Mouse (Mus musculus) gonadal fat pad, adult 2 months (tissue): ENCODE measurements around the gene Eps15. TPM values are rescaled to one million over a fixed set of nuclear protein-coding genes. Genes with fewer than 3 reads are reported as not detected.

ENCODE experiments used
- DNase-seq: peaks from one replicate; pipeline ENCODE4 v3.0.0-alpha.2; 2012; ENCODE audit warnings: low read depth
- polyA plus RNA-seq: library from polyadenylated mRNA; depleted of rRNA; stranded (reverse); fragments of >200 nt; gene quantifications from 2 replicates; pipeline ENCODE4 v1.2.3, GENCODE M21; 2012

The Eps15 gene
- polyA plus RNA-seq, 1 experiment: 13.4 TPM

DNA sequence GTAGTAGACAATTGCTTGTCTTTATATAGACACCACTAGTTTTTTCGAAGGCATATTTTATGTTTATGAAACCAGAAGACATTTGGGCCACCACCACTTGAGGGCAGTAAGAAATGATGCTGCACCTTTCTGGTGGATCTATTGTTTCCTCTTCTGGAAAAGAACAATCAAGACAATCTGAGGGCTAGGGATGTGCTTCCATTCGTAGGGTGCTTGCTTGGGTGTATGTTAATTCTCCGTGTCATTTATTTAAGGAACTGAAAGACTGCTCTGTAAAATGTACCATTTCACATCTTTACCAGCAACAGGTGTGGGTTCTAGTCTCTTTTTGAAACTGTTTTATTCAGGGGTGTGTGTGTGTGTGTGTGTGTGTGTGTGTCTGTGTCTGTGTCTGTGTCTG is 11.2 kb upstream of the Eps15 start:
- no peak for DNase-seq

DNA sequence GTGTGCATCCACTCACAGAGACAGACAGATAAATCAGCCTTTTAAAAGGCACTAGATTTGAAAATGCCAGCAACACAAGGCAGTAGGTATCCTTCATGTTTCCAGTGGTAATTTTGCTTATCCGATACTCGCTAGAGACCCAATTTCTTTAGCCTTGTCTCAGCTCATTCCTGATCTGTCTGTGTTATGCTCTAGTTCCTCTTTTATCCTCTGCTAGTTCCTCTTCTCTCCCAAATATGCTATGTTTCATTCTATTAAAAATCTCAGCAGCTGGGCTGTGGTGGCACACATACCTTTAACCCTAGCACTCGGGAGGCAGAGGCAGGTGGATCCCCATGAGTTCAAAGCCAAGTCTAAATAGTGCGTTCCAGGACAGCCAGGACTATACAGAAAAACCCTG is 8.3 kb upstream of the Eps15 start:
- DNase-seq: no peak

DNA sequence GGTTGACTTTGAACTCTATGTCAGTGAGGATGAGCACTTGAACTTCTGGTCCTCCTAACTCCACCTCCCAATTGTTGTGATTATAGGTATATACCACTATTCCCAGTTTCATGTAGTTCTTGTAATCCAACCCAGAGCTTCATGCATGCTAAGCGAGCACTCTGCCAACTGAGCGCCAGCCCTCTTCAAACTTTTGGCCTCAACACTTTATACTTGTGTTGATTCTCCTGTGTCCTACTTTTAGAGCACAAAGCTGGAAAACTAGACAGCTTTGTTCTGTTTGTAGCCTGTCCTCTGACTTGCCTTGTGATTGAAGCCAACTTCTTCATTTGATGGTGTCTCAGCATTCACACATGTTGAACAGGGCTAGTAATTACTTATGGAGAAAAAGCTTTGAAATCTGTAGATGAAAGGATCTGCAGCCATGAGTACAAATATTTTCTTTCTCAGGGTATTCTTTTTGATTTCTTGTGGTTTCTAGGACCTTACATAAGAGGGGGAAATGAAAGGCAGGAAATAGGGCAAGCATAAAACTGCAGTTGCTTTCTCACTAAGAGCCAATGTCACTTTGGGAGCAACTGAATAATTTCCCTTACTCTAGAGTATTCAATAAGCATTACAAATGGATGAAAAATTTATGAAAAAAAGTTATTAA is 6.4 kb upstream of the Eps15 start:
- no peak for DNase-seq

DNA sequence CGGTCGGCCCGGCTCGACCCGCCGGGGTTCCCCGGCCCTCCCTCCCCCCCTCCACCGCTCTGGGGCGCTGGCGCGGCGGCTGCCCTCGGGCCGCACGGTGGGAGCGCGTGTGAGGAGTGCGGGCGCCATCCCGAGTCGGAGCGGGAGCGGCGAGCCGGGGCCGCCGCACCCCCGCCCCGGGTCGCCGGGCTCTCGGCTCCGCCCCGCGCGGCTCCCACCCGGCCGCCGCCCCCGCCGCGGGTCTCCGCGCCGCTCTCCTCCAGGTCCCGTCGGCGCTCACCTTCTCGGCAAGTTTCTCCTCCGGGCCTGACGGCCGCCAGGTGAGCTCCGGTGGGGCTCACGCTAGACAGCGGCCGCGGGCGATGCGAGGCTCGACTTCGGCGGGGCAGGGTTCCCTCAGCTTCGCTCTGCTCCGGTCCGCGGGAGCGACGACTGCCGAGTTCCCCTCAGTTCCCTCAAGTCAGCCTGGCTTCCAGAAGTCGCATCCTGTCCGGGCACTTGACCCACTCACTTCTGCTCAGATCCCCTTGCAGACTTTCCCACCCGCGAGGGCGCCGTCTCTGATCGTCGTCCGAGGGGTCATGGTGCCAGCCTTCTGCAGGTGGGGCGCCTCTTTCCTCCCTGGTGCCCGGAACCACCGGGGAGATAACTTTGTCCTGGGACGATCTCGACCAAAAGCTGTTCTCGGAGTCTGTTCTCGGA is 542 bp downstream of the Eps15 start:
- no peak for DNase-seq

DNA sequence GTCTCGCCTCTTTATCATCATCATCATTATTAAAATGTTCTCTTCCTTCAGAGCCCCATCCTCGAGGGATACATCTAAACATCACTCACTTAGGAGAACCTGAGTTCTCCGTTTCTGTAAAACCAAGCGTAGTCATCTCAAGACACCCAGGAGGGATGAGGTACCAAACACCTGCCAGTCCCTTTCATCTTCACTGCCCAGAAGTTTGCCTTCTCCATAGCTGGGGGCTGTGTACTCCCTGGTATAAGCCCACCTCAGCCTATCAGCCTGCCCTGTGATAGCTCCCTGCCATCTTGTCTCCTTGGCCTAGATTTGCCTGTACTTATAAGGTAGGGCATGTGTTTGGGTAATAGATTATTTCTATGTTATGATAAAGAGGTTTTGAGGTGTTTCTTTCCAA is 1.1 kb downstream of the Eps15 start:
- DNase-seq: no peak

DNA sequence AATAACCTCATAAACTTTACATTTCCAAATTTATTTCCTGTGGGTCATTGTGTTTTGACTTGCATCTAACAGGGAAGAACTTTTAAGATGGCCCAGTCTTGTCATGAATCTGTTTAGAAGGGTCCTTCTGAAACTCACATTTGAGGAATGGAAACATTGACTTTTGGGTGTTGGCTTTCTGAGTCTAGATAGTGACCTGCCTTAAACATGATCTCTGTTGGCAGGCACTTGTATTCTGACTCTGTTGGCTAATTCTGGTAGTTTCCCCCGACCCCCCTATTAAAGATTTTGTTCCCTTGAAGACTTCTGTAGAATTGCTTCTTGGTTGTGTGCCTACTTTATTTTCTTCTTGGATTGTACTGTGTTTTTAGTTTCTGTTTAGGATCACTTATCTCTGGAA is 1.9 kb downstream of the Eps15 start:
- no peak for DNase-seq

DNA sequence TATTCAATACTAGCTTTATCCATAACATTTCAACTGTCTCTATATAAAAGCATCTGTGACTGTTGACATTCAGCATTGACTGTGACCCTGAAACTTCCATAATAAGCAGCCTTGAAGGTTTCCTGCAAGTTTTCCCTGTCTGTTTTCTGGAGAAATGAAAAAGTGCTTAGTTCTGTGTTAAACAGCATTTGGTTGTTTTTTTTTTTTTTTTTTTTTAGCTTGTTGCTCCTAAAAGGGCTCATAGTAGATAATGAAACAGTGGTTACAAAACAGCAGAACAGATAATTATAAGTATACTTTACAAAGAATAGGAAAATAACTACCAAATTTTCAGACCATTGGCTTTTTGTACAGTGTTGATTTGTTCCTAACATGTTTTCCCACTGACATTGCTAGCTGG is 14.6 kb downstream of the Eps15 start:
- no peak for DNase-seq

DNA sequence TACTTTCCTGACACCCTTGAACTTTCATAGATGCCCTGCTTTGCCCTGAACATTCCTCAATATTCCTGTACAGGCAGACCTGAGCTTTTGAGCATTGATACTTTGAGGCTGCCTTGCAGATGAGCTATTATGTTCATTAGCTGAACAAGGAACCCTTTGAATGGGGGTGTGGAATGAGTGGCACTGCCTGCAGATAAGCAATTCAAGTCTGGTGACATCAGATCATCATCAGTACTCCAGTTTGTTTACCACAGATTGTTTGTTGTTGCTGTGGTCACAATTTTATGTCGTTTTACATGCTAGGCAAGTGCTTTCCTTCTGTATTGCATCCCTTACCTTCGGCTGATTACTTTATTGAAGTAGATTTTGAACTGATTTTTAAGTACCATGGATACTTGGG is 16.4 kb downstream of the Eps15 start:
- no peak for DNase-seq

DNA sequence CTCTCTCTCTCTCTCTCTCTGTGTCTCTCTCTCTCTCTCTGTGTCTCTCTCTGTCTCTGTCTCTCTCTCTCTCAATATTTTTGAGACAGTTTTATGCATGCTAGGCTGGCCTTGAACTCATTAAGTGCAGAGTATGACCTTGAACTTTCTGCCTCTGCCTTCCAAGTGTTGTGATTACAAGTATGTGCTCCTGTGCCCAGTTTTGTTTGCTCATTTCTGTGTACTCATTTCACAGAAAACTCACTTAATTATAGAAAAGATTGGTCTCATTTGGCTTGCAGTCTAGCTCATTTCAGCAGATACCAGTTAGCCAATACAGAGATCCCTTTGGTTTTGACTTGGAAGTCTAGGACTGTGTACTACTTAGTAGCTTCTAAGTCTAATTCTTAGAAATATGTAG is 19.1 kb downstream of the Eps15 start:
- DNase-seq: no peak

DNA sequence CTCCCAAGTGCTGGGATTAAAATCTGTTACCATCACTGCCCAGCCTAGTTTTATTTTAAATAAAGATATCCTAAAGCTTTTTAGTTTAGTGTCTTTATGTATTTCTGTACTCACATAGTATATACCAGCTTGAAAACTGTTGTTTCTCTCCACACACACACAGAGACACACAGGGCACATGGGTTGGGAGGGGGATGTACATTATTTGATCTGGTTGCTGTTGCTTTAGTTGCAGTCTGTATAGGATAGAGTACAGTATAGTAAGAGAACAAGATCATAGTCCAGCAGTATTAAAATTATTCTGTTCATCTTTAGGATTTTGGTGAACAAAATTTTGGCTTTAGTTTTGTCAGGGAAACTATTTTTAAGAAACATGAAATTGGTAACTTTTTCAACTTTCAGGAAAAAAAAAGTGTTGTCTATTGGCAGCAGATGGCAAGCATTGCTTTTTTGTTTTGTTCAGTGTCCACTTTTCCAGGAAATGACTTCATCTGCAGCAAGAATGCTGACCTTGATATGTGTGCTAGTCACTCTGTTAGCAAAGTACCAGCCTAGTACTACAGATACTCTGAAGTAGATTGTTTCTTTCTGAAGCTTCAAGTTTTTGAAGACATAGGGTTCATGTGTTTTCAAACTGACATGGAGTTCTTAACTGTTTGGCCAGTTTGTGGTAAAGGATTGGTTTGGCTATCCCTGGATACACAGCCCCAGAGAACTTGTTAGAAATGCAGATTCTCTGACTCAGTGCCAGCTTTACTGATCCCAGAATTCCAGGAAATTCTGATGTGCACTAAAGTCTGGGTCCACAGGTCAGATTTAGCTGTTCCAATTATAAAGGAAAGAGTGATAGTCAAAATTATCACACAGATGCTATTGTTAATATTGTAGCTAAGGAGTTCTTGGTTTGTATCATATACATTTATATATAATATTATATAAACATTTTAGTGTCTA is 37.1 kb downstream of the Eps15 start:
- DNase-seq: no peak

DNA sequence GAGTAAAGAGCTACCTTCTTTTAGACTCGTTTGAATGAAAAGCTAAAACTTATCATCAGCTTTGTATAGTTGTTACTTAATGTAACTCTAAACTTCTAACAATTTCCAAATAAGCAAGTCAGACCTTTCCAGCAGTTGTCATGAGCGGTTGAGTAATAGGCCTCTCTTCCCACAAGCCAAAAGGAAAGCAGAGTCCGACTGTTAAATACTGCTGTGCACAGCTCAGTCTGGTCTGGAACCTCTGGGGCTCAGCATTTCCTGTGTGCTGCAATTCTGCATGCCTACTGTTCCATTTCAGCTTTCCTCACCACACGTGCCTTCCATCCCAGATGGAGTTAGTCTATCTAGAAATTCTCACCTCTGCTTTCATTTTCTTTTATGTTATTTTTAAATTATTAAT is 56.7 kb downstream of the Eps15 start:
- no peak for DNase-seq

DNA sequence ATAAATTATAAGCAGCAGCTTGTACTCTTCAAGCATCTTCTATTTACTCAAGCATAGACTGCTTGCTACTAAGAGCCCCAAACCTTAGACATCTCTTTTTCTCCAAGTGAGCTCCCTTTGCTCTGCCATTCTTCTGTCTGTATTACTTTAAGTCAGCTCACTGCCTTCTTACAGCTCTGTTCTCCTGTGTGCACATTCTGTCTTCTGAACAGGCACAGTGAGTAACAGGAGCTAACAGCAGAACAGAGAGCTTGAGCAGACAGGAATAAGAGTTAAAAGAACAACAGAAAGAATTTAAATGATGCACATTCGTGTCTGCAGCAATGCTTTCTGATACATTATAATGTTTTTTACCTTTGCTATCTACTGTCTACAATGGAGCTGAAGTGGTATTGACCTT is 61.2 kb downstream of the Eps15 start:
- DNase-seq: no peak

DNA sequence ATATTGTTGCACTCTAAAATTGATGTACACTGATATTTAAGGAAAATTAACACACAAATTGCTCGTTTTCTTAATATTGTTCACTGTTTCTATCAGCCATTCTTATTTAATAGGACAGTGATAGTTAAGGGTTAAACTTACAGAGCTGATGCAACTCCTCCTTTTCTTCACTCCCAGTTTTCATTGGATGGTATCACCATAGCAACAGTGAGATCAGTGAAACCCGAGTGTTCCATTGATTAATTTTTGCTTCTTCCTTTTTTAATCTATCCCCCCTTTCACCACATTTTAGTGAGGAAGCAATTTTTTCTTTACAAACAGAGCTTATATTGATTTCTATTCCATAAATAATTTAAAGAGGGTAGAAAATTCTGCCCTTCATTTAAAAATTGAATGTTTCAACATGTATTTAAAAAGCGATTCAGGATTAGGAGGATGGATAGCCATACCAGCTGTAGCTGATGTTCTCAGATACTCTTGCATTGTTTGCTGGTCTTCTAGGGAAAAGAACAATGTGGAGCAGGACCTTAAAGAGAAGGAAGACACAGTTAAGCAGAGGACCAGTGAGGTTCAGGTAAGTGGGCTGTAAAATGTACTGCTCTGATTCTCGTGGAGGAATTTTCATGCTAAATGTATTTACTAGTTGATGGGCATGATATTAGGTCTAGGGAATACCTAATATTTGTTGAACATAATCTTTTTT is 62.9 kb downstream of the Eps15 start:
- no peak for DNase-seq

DNA sequence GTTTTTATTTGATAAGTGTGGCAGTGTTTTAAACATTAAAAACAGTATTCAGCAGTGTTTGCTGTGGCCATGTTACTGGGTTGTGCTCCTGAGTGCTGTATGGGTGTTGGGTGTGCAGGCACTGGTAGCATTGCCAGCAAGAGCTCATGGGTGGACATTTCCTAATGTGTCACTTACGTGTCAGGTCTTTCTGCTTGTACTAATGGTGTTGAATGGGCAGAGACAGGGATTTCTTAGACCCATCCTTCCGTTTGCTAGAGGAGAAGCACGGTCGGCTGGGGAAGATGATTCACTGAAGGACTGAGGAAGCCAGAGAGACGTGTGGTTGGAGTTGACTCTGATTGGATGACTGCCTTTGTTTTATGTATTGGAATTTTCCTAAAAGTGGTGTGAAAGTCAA is 63.8 kb downstream of the Eps15 start:
- DNase-seq: no peak

DNA sequence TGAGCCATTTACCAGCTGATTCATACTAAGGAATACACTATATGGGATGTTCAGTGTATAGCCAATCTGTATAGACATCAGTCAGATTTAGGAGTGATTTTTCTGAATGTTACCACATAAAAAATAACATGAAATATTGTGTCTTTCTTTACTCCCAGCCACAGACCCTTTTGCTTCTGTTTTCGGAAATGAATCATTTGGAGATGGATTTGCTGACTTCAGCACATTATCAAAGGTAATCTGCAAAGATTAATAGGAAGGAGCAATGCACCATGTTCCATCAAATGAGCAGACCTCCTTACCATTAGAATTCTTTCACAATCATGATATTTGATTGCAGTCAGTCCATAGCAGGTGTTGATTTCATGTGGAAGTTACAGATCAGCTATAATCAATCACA is 98.0 kb downstream of the Eps15 start:
- no peak for DNase-seq

DNA sequence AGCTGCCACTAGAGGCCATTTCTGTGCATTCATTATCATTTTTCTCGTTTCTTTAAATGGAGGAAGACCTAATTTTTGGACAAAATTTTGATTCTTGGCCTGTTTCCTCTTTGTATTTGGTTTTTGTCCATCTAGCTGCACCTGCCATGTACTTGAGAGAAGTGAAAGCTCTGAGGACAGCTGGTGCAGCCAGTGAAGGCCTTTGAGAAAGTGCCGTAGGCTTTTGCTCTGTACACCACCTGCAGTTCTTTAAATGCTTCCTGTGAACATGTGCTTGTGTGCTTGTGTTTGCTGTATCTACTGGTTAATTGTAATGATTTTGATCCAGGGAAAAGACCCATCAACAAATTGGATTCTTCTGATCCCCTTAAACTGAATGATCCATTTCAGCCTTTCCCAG is 102.4 kb downstream of the Eps15 start:
- no peak for DNase-seq

DNA sequence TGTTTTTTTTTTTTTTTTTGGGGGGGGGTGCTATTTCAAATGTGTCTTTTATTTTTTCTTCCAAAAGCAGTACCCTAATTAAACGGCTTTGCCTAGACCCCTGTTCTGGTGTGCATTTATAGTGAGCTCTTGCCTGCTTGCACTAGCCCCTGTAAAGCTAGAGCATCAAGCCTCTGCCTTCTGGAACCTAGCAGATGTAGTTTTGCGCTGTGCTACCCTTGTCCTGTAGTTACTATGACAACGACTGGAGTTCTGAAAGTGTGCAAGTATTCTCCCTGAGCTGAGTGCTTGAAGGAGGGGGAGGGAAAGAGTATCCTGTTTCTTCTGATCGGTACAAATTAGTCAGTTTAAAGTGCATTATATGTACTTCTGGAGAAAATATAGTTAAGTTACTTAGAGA is 105.5 kb downstream of the Eps15 start:
- no peak for DNase-seq

DNA sequence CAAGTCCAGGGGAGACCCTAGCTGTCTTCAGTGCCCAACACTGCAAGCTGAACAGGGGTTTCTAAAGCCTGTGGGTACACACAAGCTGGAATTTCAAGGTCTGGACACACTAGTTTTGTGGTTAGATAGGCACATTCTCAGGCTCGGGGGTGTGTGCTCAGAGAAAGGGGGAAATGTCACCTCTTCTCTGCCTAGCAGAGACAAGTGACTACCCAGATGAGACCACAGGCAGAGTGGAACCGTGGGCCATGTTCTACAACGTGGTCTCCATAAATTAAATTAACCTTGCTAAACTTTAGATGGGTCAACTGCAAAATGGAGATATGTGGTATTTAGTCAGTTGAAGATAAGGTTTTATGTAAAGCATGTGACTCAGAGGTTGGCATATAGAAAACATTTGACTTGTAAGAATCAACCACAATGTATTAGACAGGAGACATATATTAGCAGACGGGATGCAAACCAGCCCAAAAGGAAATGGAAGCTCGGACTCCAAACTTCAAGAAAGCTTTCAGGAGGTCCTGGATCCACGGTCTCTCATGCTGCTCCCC is 113.2 kb downstream of the Eps15 start:
- DNase-seq: no peak

DNA sequence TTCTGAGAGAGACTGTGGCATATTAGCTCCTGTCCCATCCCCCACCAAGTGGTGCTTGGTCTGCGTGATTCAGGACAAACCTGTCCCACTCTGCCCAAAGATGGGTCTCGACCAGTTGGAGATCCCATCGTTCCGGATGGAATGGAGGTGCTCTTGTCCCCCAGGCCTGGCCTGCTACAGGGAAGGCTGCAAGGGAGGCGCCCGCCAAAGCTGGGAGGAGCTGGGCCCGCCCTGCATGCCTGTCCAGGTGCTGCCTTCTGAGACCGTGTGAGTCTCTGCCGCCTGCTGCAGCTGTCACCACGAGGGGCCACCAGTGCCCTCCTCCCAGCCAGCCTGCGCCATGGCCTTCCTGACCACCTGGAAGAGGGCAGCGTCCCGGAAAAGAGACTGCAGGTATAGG is 113.8 kb downstream of the Eps15 start:
- no peak for DNase-seq

DNA sequence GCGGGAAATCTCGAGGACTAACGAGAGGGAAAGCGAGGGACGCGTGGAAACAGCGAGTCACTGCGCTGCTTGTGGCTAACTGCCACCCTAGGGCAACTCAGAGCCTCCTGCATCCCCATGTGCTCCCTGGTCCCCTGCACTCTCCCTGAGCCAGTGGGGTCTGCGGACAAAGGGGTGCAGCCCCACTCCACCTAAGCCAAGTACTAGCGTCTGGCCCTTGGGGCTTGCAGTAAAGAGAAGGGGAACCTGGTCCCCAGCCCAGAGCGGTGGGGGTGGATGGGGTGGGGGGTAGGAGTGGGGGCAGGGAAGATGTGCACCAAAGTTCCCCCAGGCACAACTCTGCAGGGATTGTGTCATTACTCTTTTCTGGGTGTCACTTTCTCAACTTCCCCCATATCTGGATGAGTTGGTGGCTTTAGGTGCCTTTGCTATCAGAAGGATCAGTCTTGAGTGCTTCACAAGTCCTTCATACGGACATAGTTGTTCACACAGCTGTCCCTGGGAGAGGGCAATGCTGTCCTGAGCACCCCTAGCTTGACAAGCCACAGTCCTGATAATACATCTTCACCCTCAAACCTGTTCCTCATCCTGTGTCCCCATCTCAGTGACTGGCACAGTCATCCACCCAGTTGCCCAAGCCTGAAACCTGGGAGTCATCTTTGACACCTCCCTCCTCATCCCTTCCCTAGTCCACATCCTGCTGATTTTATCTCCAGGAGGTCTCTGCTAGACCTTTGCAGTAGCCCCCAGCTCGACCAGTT is 114.4 kb downstream of the Eps15 start:
- no peak for DNase-seq

DNA sequence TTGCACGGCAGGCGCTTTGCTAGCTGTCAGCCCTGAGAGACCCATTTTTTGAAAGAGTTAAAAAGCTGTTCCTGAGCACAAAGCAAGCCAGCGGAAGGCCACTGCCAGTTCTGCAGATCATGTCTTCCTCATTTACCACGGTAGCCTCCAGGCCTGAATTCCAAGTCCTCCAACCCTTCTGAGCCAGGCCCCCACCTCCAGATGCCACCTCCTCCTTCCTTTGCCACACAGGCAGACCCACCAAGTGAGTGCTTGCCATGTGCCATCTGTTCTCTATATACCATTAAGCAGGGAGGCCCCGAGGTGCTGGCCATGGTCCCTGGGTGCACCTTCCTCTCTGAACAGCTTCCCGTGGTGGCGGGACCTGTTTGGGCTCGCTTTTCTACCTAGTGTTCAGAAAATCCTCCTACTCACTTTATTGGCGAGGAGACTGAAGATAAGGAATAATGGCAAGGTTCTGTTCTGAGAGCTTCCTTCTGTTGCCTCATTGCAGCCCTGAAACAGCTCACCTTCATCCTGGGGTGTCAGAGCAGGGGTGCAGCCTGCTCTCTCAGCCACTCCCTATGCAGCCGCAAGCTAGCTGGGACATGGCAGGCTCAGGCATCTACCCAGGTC is 120.4 kb downstream of the Eps15 start:
- no peak for DNase-seq
